Mouse (Mus musculus): ENCODE results near the gene BC017158. TPM values are rescaled to one million over a fixed set of nuclear protein-coding genes. Genes with fewer than 3 reads are reported as not detected.

The BC017158 gene
- polyA plus RNA-seq, 1 experiment from 2014 or later: 25.1 TPM

DNA sequence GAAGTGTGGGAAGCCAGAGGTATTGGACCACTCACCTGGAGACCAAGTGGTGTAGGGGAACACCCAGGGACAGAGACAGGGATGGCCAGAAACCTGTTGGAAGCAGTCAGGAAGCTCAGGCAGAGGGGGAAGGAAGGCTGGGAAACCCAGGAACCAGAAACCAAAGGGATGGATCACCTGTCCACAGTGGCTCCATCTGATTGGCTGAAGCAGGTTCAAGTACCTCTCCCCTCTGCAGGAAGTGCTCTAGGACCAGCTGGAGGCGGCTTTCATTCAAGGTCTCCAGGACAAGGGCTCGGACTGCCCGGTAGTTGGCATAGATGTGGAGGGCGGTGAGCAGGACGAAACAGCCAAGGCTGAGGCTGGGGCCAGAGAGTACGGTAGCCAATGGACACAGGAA lies 21.9 kb downstream of the BC017158 start:
- Histone ChIP-seq H3K4me1 (peaks cover 1% of the 10 kb centered on the region), H3K36me3 (peaks cover 83% of the 10 kb centered on the region), H3K27ac (no peak overlapping the region), H3K9me3 (no peaks in the 10 kb centered on the region), H3K4me3 (no peak overlapping the region), H3K27me3 (ENCODE audit: insufficient read depth, poor library complexity, severe bottlenecking) (no peaks in the 10 kb centered on the region)
- no peak for DNase-seq (ENCODE audit: low spot score)
- 89% methylated on average over 6 of the region's 6 CpGs for WGBS

DNA sequence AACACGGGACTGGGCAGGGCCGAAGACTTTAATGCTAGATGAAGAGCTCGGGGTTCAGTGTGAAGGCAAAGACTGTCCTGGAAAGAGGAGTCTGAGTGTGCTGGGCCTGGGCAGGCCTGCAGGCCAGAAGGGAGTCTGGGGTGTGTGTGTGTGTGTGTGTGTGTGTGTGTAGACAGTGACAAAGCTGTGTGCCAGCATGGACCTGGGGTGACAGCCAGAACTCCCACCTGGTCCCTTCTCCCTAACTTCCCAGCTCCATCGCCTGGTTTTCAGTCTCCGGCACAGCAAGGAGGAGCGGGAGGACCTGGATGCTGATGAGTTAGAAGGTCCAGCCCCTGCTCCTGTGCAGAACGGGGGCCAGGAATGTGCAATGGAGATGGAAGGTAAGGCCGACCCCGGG lies 26.5 kb downstream of the BC017158 start:
- no peak overlapping the region for H3K4me3 ChIP-seq
- DNase-seq (ENCODE audit: low spot score): no peak
- peaks cover 59% of the 10 kb centered on the region for H3K36me3 ChIP-seq
- no peaks in the 10 kb centered on the region for H3K9me3 ChIP-seq
- H3K4me1 ChIP-seq: peaks cover 18% of the 10 kb centered on the region
- H3K27ac ChIP-seq: no peak overlapping the region
- WGBS: 86% methylated on average over 9 of the region's 9 CpGs
- no peaks in the 10 kb centered on the region; the same call in 1 of the 2 replicates for H3K27me3 ChIP-seq (ENCODE audit: insufficient read depth, poor library complexity, severe bottlenecking)

DNA sequence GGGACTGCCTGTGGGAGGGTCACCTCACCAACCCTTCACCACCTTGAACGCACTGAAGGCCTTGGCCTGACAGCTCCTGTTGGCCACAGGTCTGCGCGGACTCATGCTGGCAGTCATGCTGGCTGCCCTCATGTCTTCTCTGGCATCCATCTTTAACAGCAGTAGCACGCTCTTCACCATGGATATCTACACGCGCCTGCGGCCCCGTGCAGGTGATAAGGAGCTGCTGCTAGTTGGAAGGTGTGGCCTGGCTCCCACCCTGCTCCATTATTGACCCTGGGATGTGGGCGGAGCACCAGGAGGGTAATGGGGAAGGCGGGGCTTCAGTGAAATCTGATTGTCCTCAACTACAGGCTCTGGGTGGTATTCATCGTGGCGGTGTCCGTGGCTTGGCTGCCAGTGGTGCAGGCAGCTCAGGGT lies 27.5 kb downstream of the BC017158 start:
- Histone ChIP-seq H3K4me1 (peaks cover 18% of the 10 kb centered on the region), H3K4me3 (peak overlapping the region; percentile 5; the same call in 1 of the 2 replicates), H3K9me3 (no peaks in the 10 kb centered on the region), H3K36me3 (peaks cover 49% of the 10 kb centered on the region), H3K27me3 (ENCODE audit: insufficient read depth, poor library complexity, severe bottlenecking) (no peaks in the 10 kb centered on the region; the same call in 1 of the 2 replicates), H3K27ac (peak overlapping the region; percentile 49)
- DNase-seq (ENCODE audit: low spot score): peak; percentile 94
- 30% methylated on average over 13 of the region's 13 CpGs for WGBS

DNA sequence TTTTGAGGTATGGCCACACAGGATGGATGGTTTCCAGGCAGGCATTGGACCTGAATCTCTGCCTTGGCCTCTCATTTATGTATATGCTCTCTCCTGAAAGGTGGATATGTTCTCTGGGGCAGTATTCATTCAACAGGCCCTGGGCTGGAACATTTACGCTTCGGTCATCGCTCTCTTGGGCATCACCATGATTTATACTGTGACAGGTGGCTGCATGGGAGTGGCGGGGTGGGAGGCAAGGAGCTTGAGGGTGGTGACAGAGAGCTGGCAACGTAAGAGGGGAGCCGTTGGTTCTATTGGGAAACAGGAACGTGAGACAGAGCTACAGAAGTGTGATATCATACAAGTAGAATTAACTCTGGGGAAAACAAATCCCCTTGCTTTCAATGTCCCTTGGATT lies 30.2 kb downstream of the BC017158 start:
- DNase-seq (ENCODE audit: low spot score): no peak
- Histone ChIP-seq H3K36me3 (peaks cover 22% of the 10 kb centered on the region), H3K9me3 (no peaks in the 10 kb centered on the region), H3K27ac (no peak overlapping the region), H3K4me3 (no peak overlapping the region), H3K4me1 (peaks cover 18% of the 10 kb centered on the region), H3K27me3 (ENCODE audit: insufficient read depth, poor library complexity, severe bottlenecking) (no peaks in the 10 kb centered on the region; the same call in 1 of the 2 replicates)
- WGBS: 87% methylated on average over 7 of the region's 7 CpGs

DNA sequence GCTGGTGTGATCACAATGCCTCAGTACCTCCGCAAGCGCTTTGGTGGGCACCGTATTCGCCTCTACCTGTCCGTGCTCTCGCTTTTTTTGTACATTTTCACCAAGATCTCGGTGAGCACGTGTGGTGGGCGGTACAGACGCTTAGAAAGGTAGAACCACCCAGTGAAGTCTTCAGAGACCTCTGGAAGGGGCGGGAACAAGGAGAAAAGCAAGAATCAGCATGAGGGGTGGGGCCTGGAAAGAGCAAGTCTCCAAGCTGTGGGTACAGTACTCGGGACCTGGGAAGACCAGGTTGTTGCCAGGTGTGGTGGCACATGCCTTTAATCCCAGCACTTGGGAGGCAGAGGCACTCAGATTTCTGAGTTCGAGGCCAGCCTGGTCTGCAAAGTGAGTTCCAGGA lies 30.6 kb downstream of the BC017158 start:
- no peak overlapping the region for H3K4me3 ChIP-seq
- H3K36me3 ChIP-seq: peaks cover 18% of the 10 kb centered on the region
- 58% methylated on average over 13 of the region's 13 CpGs for WGBS
- peaks cover 18% of the 10 kb centered on the region for H3K4me1 ChIP-seq
- no peak overlapping the region for H3K27ac ChIP-seq
- no peak for DNase-seq (ENCODE audit: low spot score)
- no peaks in the 10 kb centered on the region for H3K9me3 ChIP-seq
- H3K27me3 ChIP-seq (ENCODE audit: insufficient read depth, poor library complexity, severe bottlenecking): no peaks in the 10 kb centered on the region; the same call in 1 of the 2 replicates

DNA sequence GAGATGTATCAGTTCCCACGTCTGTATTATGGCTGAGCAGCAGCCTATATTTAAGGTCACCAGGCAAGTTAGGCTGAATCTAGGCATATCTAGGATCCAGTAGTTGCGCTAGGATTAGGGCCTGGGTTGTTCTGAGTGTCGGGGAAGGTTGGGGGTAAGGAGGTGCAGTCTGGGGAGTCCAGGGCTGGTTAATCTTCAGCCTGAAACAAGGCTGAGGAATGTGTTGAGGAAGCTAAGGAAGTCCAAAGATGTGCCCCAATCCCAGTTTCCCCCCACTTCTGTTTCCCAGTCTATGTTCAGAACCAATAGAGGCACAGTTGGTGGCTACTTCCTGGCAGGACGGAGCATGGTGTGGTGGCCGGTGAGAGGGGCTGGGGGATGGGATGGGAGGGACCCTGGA lies 31.9 kb downstream of the BC017158 start:
- Histone ChIP-seq H3K4me1 (peaks cover 17% of the 10 kb centered on the region), H3K27me3 (ENCODE audit: insufficient read depth, poor library complexity, severe bottlenecking) (no peaks in the 10 kb centered on the region; the same call in 1 of the 2 replicates), H3K27ac (no peak overlapping the region), H3K9me3 (no peaks in the 10 kb centered on the region), H3K4me3 (no peak overlapping the region), H3K36me3 (peaks cover 5% of the 10 kb centered on the region; the same call in 1 of the 2 replicates)
- no peak for DNase-seq (ENCODE audit: low spot score)
- 66% methylated on average over 5 of the region's 5 CpGs for WGBS

DNA sequence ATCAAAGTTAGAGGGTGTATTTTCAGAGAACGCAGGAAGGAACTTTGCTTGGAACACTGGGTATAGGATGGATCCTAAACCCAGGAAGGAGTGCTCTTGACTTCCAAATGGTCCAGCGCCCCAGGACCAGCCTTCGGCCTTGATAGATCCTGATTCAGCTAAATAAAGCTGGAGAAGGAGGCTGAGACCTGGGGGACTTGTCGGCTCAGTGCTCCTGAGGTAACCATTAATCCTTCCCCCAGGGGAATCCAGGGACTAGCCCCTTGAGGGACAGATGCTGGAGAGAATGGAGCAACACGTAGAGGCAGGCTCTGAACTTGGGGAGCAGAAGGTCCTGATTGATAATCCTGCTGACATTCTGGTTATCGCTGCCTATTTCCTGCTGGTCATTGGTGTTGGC lies 32.6 kb downstream of the BC017158 start, which contains the start of gene Slc5a2:
Slc5a2 (plus strand) TSS at position 247 of the 400 bp plus-strand sequence.
- H3K4me3 ChIP-seq: no peak within 1 kb of the TSS
- no peaks in the 10 kb centered on the region for H3K9me3 ChIP-seq
- H3K27me3 ChIP-seq (ENCODE audit: insufficient read depth, poor library complexity, severe bottlenecking): no peaks in the 10 kb centered on the region; the same call in 1 of the 2 replicates
- H3K27ac ChIP-seq: no peak within 1 kb of the TSS
- H3K36me3 ChIP-seq: no peaks in the 10 kb centered on the region
- H3K4me1 ChIP-seq: peaks cover 11% of the 10 kb centered on the region
- WGBS: 74% methylated on average over 6 of the region's 6 CpGs
- DNase-seq (ENCODE audit: low spot score): no peak

DNA sequence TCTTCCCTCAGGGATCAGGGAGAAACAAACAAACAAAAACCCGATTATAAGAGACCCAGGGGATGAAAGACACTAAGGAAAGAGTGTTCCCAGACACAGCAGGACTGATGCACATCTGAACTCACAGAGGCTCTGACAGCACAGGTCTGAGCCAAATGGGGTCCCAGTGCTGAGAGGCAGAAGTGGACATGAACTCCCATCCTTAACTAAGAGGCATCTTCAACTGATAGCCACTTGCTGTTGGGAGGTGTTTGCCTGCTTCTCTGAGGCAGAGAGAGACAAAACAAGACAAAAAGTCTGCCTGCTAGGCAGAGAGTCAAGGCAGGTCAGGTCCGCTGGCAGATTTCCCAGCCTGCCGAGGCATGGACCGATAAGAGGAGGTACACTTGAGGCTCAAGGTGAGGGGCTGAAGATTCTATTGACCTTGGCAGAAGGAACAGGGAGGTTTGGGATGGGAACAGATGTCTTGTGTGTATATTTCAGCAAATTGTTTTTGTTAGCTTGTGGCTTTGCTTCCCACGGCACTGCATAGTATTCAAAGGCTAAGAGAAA lies 41.1 kb downstream of the BC017158 start:
- Histone ChIP-seq H3K9me3 (no peaks in the 10 kb centered on the region), H3K36me3 (peaks cover 23% of the 10 kb centered on the region), H3K27me3 (ENCODE audit: insufficient read depth, poor library complexity, severe bottlenecking) (no peaks in the 10 kb centered on the region), H3K27ac (no peak overlapping the region), H3K4me3 (no peak overlapping the region), H3K4me1 (peaks cover 30% of the 10 kb centered on the region)
- WGBS: 43% methylated on average over 5 of the region's 5 CpGs
- DNase-seq (ENCODE audit: low spot score): no peak

DNA sequence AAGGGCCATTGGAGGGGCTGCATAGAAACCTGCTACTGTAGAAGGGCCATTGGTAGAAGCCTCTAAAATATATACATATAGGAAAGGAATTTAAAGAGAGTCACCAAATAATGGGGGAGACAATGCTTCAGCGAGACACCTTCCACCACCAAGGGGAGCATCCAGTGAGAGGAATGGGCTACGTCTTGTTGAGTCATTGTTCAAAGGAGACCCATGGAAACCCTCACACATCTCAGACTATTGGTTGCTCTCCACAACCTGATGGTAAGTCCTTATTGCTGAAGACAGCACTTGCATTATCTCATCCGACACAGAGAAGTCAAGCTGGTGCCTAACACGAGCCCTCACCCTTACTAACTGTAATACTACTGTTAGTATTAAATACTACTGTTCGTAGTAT lies 42.2 kb downstream of the BC017158 start:
- no peaks in the 10 kb centered on the region for H3K9me3 ChIP-seq
- H3K4me1 ChIP-seq: peaks cover 33% of the 10 kb centered on the region
- no peak overlapping the region for H3K27ac ChIP-seq
- WGBS: 87% methylated on average over 5 of the region's 5 CpGs
- no peaks in the 10 kb centered on the region for H3K27me3 ChIP-seq (ENCODE audit: insufficient read depth, poor library complexity, severe bottlenecking)
- no peak for DNase-seq (ENCODE audit: low spot score)
- H3K36me3 ChIP-seq: peaks cover 34% of the 10 kb centered on the region
- H3K4me3 ChIP-seq: no peak overlapping the region

DNA sequence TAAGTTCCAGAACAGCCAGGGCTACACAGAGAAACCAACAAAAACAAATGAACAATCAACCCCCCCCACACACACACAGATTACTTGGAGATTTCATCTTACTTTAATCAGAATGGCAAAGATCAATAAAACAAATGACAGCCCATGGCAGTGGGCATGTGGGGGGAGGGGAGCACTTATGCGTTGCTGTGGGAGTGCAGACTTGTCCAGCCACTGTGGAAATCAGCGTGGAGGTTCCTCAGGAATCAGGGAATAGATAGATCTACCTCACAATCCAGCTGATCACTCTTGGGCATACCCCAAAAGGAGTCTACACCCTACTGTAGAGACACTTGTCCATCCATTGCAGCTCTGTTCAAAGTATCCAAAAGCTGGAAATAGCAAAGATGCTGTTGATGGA lies 43.0 kb downstream of the BC017158 start:
- H3K27ac ChIP-seq: no peak overlapping the region
- no peaks in the 10 kb centered on the region for H3K9me3 ChIP-seq
- 62% methylated on average over 2 of the region's 2 CpGs for WGBS
- H3K36me3 ChIP-seq: peaks cover 41% of the 10 kb centered on the region
- H3K4me3 ChIP-seq: no peak overlapping the region
- H3K27me3 ChIP-seq (ENCODE audit: insufficient read depth, poor library complexity, severe bottlenecking): no peaks in the 10 kb centered on the region
- no peak for DNase-seq (ENCODE audit: low spot score)
- H3K4me1 ChIP-seq: peaks cover 35% of the 10 kb centered on the region

DNA sequence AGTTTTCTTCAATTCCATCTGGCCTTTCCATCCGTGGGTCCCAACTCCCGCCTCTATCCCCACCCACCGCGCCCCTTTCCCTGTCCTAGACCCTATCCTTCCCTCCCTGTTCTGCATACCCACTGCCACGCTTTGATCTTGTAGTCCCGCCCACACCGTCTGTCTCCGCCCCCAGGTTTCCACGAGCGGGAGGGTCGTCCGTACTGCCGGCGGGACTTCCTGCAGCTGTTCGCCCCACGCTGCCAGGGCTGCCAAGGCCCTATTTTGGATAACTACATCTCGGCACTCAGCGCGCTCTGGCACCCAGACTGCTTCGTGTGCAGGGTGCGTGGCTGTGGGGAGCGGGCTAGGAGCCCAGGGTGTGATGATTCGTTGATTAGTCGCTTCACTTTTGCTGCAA lies 45.4 kb downstream of the BC017158 start:
- H3K9me3 ChIP-seq: no peaks in the 10 kb centered on the region
- 27% methylated on average over 24 of the region's 24 CpGs for WGBS
- H3K36me3 ChIP-seq: peaks cover 61% of the 10 kb centered on the region
- peak; percentile 76 for DNase-seq (ENCODE audit: low spot score)
- H3K27me3 ChIP-seq (ENCODE audit: insufficient read depth, poor library complexity, severe bottlenecking): no peaks in the 10 kb centered on the region
- H3K4me3 ChIP-seq: 0 out of 2 replicates have a peak overlapping the region, but pooled peaks have one; percentile 17
- H3K27ac ChIP-seq: no peak overlapping the region
- peaks cover 47% of the 10 kb centered on the region for H3K4me1 ChIP-seq

DNA sequence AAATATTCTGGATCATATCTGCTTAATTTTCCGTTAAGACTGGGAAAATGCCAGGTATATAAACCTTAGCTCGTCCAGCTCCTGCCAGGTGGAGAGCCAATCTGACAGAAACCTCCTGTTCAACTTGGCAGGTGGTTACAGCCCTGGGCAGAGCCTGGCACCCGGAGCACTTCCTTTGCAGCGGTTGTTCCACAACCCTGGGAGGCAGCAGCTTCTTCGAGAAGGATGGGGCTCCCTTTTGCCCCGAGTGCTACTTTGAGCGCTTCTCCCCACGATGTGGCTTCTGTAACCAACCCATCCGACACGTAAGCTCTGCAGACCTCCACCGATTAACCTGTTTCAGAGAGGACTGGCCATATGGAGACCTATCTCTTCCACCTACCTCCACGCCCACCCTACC lies 46.0 kb downstream of the BC017158 start:
- 64% methylated on average over 12 of the region's 12 CpGs for WGBS
- no peak overlapping the region for H3K27ac ChIP-seq
- 0 out of 2 replicates have a peak overlapping the region, but pooled peaks have one; percentile 17 for H3K4me3 ChIP-seq
- H3K36me3 ChIP-seq: peaks cover 61% of the 10 kb centered on the region
- no peaks in the 10 kb centered on the region for H3K27me3 ChIP-seq (ENCODE audit: insufficient read depth, poor library complexity, severe bottlenecking)
- H3K9me3 ChIP-seq: no peaks in the 10 kb centered on the region
- peaks cover 42% of the 10 kb centered on the region for H3K4me1 ChIP-seq
- DNase-seq (ENCODE audit: low spot score): no peak

DNA sequence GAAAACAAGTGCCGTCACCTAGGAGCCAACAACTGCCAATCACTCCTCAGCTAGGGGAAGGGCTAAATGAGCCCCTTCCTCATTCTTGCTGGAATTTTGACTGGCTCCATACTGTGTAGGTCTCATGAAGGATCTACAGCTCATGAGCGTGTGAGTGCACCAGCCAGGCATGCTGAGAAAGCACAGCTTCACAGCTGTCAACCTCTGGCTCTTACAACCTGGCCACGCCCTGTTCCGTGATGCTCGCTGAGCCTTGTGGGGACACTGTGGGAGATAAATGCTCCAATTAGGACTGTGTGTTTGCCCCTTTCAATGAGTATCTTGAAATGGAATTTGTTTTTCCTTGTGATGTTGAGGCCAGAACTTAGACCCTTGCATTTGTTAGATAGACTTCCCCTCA lies 48.0 kb downstream of the BC017158 start:
- H3K36me3 ChIP-seq: peaks cover 67% of the 10 kb centered on the region
- H3K4me3 ChIP-seq: 0 out of 2 replicates have a peak overlapping the region, but pooled peaks have one; percentile 5
- no peaks in the 10 kb centered on the region for H3K27me3 ChIP-seq (ENCODE audit: insufficient read depth, poor library complexity, severe bottlenecking)
- peaks cover 49% of the 10 kb centered on the region for H3K4me1 ChIP-seq
- no peaks in the 10 kb centered on the region for H3K9me3 ChIP-seq
- WGBS: 89% methylated on average over 5 of the region's 5 CpGs
- no peak overlapping the region for H3K27ac ChIP-seq
- no peak for DNase-seq (ENCODE audit: low spot score)

All from heart, embryonic 10.5 days (tissue).